16 mouse cellular contexts compared by ENCODE assay signal in genomic region chr11:95632474-95632873, GRCm38 (mm10). TPM values are rescaled to one million over a fixed set of nuclear protein-coding genes. Genes with fewer than 3 reads are reported as not detected.
DNase-seq lines count a peak whose midpoint lies in the region; ATAC-seq and TF ChIP-seq lines count a peak whose summit lies in the region.
"Had no signal": no experiment of that assay in that cellular context is flagged by ENCODE, and none has a peak within 500 bp of the region (broad histone marks: within the 10 kb centered on the region; RNA-seq: fewer than 3 reads in every experiment).

No protein-coding gene starts in this region.

- peak; percentile 22 for DNase-seq in cerebellum, adult 9-11 months
- no peak for DNase-seq in cerebellum, adult 18-20 months
- peak; percentile 58 for DNase-seq in left cerebral cortex, adult 11 months (ENCODE audit: low spot score)
- no peak for DNase-seq in left cerebral cortex, postnatal 36 days (ENCODE audit: low spot score in 2 of 2)
- DNase-seq in embryonic facial prominence, embryonic 14.5 days (ENCODE audit: low spot score) = no peak
- no peak for DNase-seq in lung, postnatal 10 days
- no peak for DNase-seq in kidney, adult 2 months
- DNase-seq: cerebellum, postnatal 36 days; gastrocnemius, postnatal 36 days; thymus, postnatal 14 days had no signal

- no peak overlapping the region for H3K4me3 ChIP-seq in embryonic facial prominence, embryonic 14.5 days (ENCODE audit: low read depth, low read length)
- no peak overlapping the region for H3K4me3 ChIP-seq in stomach, embryonic 14.5 days (ENCODE audit: low read depth, low read length)
- no peak overlapping the region for H3K4me3 ChIP-seq in kidney, adult 2 months (ENCODE audit: insufficient read depth, low read depth, low read length)
- H3K4me3 ChIP-seq: forebrain, embryonic 12.5 days; liver, embryonic 15.5 days; neural tube, embryonic 12.5 days had no signal

- TF ChIP-seq POLR2A in kidney, adult 2 months (IDR thresholded peaks at IDR 0.05; ENCODE audit: low read depth, low read length) = no peak

- no peak for ATAC-seq in embryonic facial prominence, embryonic 14.5 days (ENCODE audit: low read depth)
- ATAC-seq in stomach, embryonic 14.5 days (ENCODE audit: insufficient number of reproducible peaks, insufficient read depth, low FRiP score, low read depth) = no peak
- ATAC-seq: Patski had no signal

- no peak for TF ChIP-seq CTCF in kidney, adult 2 months (conservative IDR thresholded peaks at IDR 0.05; ENCODE audit: insufficient read depth, insufficient read length, low read depth, low read length)

- H3K9ac ChIP-seq in embryonic facial prominence, embryonic 14.5 days (ENCODE audit: low read depth, low read length) = no peak overlapping the region
- no peak overlapping the region for H3K9ac ChIP-seq in stomach, embryonic 14.5 days (replicated peaks; ENCODE audit: low read depth, low read length)
- H3K9ac ChIP-seq: forebrain, embryonic 12.5 days; liver, embryonic 15.5 days; neural tube, embryonic 12.5 days had no signal

- WGBS in embryonic facial prominence, embryonic 14.5 days = 59% methylated on average over 6 of the region's 6 CpGs
- 78% methylated on average over 6 of the region's 6 CpGs for WGBS in stomach, embryonic 14.5 days
- 87% methylated on average over 6 of the region's 6 CpGs for WGBS in kidney, adult 2 months

- H3K27ac ChIP-seq in embryonic facial prominence, embryonic 14.5 days (replicated peaks; ENCODE audit: low read depth, low read length) = peak overlapping the region; percentile 69; the same call in 1 of the 2 replicates
- H3K27ac ChIP-seq in stomach, embryonic 14.5 days (ENCODE audit: low read length) = peak overlapping the region; percentile 59; the same call in 1 of the 2 replicates
- H3K27ac ChIP-seq in kidney, adult 2 months (ENCODE audit: insufficient read depth, low read depth, low read length) = no peak overlapping the region
- H3K27ac ChIP-seq: forebrain, embryonic 12.5 days; liver, embryonic 15.5 days; neural tube, embryonic 12.5 days had no signal

- H3K4me2 ChIP-seq in embryonic facial prominence, embryonic 14.5 days (ENCODE audit: low read depth, low read length) = no peak overlapping the region
- no peak overlapping the region for H3K4me2 ChIP-seq in stomach, embryonic 14.5 days (replicated peaks; ENCODE audit: low read depth, low read length)
- H3K4me2 ChIP-seq: forebrain, embryonic 12.5 days; liver, embryonic 15.5 days; neural tube, embryonic 12.5 days had no signal

- no peaks in the 10 kb centered on the region for H3K9me3 ChIP-seq in embryonic facial prominence, embryonic 14.5 days (ENCODE audit: control insufficient read depth, low read length)
- H3K9me3 ChIP-seq in stomach, embryonic 14.5 days (ENCODE audit: control insufficient read depth, low read depth, low read length) = no peaks in the 10 kb centered on the region
- H3K9me3 ChIP-seq: forebrain, embryonic 12.5 days; liver, embryonic 15.5 days; neural tube, embryonic 12.5 days had no signal

- intact Hi-C loops in left cerebral cortex, postnatal 36 days (cut with DNase I) = no loop called here

- no peaks in the 10 kb centered on the region for H3K36me3 ChIP-seq in embryonic facial prominence, embryonic 14.5 days (ENCODE audit: control insufficient read depth, insufficient read depth, low read length)
- no peaks in the 10 kb centered on the region for H3K36me3 ChIP-seq in stomach, embryonic 14.5 days (ENCODE audit: control insufficient read depth, insufficient read depth, low read length)
- no peaks in the 10 kb centered on the region for H3K36me3 ChIP-seq in kidney, adult 2 months (ENCODE audit: control insufficient read depth, insufficient read depth, low read length)
- H3K36me3 ChIP-seq: forebrain, embryonic 12.5 days; liver, embryonic 15.5 days; neural tube, embryonic 12.5 days had no signal

- H3K27me3 ChIP-seq in embryonic facial prominence, embryonic 14.5 days (replicated peaks; ENCODE audit: control insufficient read depth, insufficient read depth, low read length) = no peaks in the 10 kb centered on the region
- H3K27me3 ChIP-seq in stomach, embryonic 14.5 days (ENCODE audit: control insufficient read depth, insufficient read depth, low read length) = no peaks in the 10 kb centered on the region
- H3K27me3 ChIP-seq in kidney, adult 2 months (replicated peaks; ENCODE audit: control insufficient read depth, insufficient read depth, low read length) = no peaks in the 10 kb centered on the region
- H3K27me3 ChIP-seq: neural tube, embryonic 12.5 days had no signal

- peaks cover 37% of the 10 kb centered on the region for H3K4me1 ChIP-seq in embryonic facial prominence, embryonic 14.5 days (ENCODE audit: control insufficient read depth, insufficient read depth, low read length)
- peaks cover 18% of the 10 kb centered on the region for H3K4me1 ChIP-seq in stomach, embryonic 14.5 days (ENCODE audit: control insufficient read depth, insufficient read depth, low read length)
- H3K4me1 ChIP-seq in kidney, adult 2 months (ENCODE audit: control insufficient read depth, insufficient read depth, low read length) = no peaks in the 10 kb centered on the region
- H3K4me1 ChIP-seq: liver, embryonic 15.5 days had no signal

RNA-seq across cellular contexts. Expression of gene Phb, which starts 34.3 kb away (rescaled TPM):
- 10 to 100 TPM; 67.1 to 85.8 TPM for total RNA-seq in left cerebral cortex, postnatal 36 days (2021)
- polyA plus RNA-seq in embryonic facial prominence, embryonic 14.5 days (2014; fragmentation: Nextera tagmentation; extraction: Ambion mirVana) = 238 and 240 TPM in 2 replicates
- polyA plus RNA-seq in stomach, embryonic 14.5 days (2014; fragmentation: Nextera tagmentation; extraction: Ambion mirVana) = 224 and 239 TPM in 2 replicates
- polyA plus RNA-seq in kidney, adult 2 months (2012; rRNA removed) = 258 and 296 TPM in 2 replicates

RNA-seq across cellular contexts. Expression of gene Ngfr, which starts 44.9 kb away (rescaled TPM):
- 1 to 10 TPM in 1 of 2 experiments, under 1 TPM in 1; 0.74 to 1.7 TPM for total RNA-seq in left cerebral cortex, postnatal 36 days (2021)
- 47.5 and 58.7 TPM in 2 replicates for polyA plus RNA-seq in embryonic facial prominence, embryonic 14.5 days (2014; fragmentation: Nextera tagmentation; extraction: Ambion mirVana)
- 8.5 and 9.3 TPM in 2 replicates for polyA plus RNA-seq in stomach, embryonic 14.5 days (2014; fragmentation: Nextera tagmentation; extraction: Ambion mirVana)
- 5.7 and 6.6 TPM in 2 replicates for polyA plus RNA-seq in kidney, adult 2 months (2012; rRNA removed)
- total RNA-seq: megakaryocyte-erythroid progenitor cell, adult 5-6 weeks had no signal

Comparison
In these comparisons a context has a peak if more than half of its experiments do, and no peak if none do; other contexts are left out.
1. DNase-seq: peak in cerebellum, adult 9-11 months (single experiment) and left cerebral cortex, adult 11 months (single experiment); none in cerebellum, adult 18-20 months (0 of 2), left cerebral cortex, postnatal 36 days (0 of 2), embryonic facial prominence, embryonic 14.5 days (single experiment), lung, postnatal 10 days (single experiment) and kidney, adult 2 months (single experiment).